Mouse (Mus musculus) bone marrow, adult 2 months (tissue): Measurements from ENCODE around the gene Zpbp2. TPM values are rescaled to one million over a fixed set of nuclear protein-coding genes. Genes with fewer than 3 reads are reported as not detected.
A peak's percentile ranks its signal among the peaks of the same experiment; 100 is the strongest.

Source experiments
- H3K27ac ChIP-seq: fragments of 200-500 bp; 2 replicates; pipeline ENCODE4 v1.5.1; 2012; ENCODE audit warnings: low read depth, mild to moderate bottlenecking, control low read depth, inconsistent platforms, low read length; ENCODE audit not compliant: control insufficient read depth, poor library complexity, insufficient read depth
- H3K4me1 ChIP-seq: fragments of 200-500 bp; 2 replicates; pipeline ENCODE4 v1.6.1; 2011; ENCODE audit warnings: low read length; ENCODE audit not compliant: control insufficient read depth, insufficient read depth
- H3K4me3 ChIP-seq: fragments of 200-500 bp; replicated peaks from 2 replicates; pipeline ENCODE3; 2011; ENCODE audit warnings: mild to moderate bottlenecking, low read depth, low read length, control low read depth; ENCODE audit not compliant: control insufficient read depth
- CTCF ChIP-seq: fragments of 200-500 bp; IDR thresholded peaks from 2 replicates; pipeline ENCODE4 v1.5.1; 2011; ENCODE audit warnings: low read length, control low read depth; ENCODE audit not compliant: control insufficient read depth, insufficient read depth
- POLR2A ChIP-seq: fragments of 200-500 bp; IDR thresholded peaks from 2 replicates; pipeline ENCODE4 v1.6.1; 2011; ENCODE audit warnings: low read depth, mild to moderate bottlenecking, control low read depth, low read length, borderline replicate concordance; ENCODE audit not compliant: control insufficient read depth
- WGBS: fragments of 180-500 bp; shearing (Covaris S2); methylation state at CpG from one replicate; pipeline ENCODE4 v1.1.7; 2018; 5-methylcytosine and 5-hydroxymethylcytosine counted together
- polyA plus RNA-seq: library from polyadenylated mRNA; stranded (reverse); fragments of >200 nt; gene quantifications from 2 replicates; pipeline ENCODE4 v1.2.4, GENCODE M21; 2011; ENCODE audit warnings: low replicate concordance; ENCODE audit not compliant: missing spikeins, insufficient read depth, insufficient read length

Gene Zpbp2
- polyA plus RNA-seq, 1 experiment = 6.5 TPM

DNA sequence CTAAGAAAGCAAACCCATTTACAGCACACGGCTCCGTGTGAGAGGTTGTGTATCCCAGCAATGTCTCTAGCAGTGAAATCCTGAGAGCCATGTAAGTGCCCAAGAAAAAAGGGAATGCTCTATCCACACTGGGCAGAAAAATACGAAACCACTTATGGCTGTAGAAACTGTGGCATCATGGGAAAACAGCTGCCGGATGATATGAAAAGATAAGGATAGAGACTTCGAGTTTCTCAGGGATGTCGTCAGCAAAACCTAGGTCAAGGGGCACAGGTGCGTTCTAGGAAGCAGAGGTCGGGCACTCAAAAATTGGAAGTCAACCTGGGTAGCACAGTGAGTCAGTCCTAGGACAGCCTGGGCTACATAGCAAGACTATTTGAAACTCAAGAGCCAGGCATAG is 38.4 kb downstream of the Zpbp2 start:
- WGBS = 78% methylated on average over 8 of the region's 8 CpGs
- Histone ChIP-seq H3K4me1 (peaks cover 4% of the 10 kb centered on the region), H3K27ac (no peak overlapping the region), H3K4me3 (no peak overlapping the region)
- TF ChIP-seq CTCF (no peak), POLR2A (no peak)

DNA sequence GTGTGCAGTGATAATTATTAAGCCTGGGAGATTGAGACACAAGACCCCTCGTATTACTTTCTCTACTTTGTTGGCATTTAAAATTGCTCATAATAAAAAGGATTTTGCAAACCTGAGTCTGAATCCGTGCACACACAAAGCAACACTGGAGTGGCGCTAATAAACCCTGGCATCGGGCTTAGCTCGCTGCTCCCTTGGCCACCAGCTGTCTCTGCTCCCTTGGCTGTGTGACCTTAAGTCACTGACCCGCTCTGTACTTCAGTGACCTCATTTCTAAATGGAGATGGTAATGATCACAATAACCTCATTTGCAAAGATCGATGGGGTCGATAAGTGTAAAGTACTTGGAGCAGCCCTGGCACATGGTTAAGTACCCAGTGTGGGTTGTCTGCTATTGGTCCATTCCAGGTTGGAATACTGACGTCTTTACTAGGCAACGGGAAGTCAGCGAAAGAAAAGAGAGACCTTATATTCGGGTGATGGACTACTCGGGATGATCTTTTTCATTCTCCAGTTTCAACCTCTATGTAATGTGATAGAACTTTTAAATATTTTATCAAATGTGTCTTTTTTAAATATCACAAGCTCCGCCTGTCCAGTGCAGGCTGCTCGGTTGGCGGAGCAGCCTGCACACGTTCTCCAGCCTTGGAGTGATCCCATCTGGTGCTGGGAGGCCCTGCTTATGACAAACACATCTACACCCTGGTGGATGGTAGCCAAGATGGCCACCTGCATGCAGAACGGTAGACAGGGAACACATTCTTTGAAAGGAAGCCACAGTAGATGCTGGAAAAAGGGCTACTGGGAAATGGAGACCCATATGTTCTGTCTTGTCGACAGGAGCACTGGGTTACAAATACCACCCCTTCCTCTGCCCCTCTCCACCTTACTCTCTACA is 39.9 kb downstream of the Zpbp2 start:
- Histone ChIP-seq H3K27ac (no peak overlapping the region), H3K4me3 (no peak overlapping the region), H3K4me1 (peaks cover 4% of the 10 kb centered on the region)
- 79% methylated on average over 19 of the region's 19 CpGs for WGBS
- no peak for TF ChIP-seq CTCF
- TF ChIP-seq POLR2A = no peak

DNA sequence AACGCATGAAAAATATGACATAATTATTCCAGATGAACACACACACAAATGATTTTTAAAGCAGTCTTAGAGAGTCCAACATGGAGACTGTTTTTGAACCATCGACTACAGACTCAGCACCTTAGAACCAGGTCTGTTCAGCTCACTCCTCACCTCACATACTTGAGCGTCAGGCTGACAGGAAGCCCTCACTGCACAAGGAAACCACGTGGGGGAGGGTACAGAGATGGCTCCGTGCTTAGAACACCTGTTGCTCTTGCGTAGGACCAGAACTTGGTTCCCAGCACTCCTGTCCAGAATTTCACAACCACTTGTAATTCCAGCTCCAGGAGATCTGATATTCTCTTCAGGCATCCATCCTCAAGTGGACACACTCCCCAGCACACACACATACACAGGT is 44.1 kb downstream of the Zpbp2 start:
- WGBS = 42% methylated on average over 6 of the region's 6 CpGs
- no peak overlapping the region for H3K27ac ChIP-seq
- no peaks in the 10 kb centered on the region; the same call in 1 of the 2 replicates for H3K4me1 ChIP-seq
- H3K4me3 ChIP-seq = no peak overlapping the region
- no peak for TF ChIP-seq CTCF
- no peak for TF ChIP-seq POLR2A

DNA sequence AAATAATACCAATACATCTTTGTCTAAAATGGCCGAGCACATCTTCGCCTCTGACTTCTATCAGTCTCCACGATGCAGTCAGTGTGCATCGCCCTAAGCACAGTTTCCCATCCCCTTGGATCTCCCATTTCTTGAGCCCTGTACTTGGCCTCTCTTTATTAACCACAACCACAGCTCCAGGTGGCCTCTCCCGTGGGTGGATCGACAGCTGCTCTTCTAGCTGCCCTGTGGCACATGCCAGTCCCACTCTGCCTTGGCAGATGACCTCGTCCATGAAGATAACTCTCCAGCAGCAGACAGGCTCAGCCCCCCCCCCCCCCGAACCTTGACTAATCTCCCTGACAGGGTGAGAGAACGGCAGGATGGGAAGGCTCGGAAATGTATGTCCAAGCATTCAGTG is 44.6 kb downstream of the Zpbp2 start:
- Histone ChIP-seq H3K4me3 (no peak overlapping the region), H3K4me1 (no peaks in the 10 kb centered on the region; the same call in 1 of the 2 replicates), H3K27ac (no peak overlapping the region)
- no peak for TF ChIP-seq CTCF
- WGBS = 59% methylated on average over 10 of the region's 10 CpGs

DNA sequence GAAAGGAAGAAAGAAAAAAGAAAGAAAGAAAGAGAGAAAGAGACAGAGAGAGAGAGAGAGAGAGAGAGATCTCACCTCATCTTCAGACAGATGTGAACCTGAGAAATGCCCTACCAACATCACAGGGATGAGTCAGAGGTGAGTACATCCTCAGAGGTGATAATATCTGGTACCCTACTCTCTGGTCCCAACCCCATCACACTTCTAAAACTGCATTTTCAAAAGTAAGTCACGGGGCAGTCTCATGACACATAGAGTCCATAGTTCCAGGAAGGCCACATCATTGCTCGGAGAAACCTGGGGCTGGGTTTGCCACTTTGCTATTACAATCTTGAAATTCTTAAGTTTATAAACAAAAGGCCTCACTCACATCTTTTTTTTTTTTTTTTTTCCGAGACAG is 45.1 kb downstream of the Zpbp2 start:
- H3K4me1 ChIP-seq = no peaks in the 10 kb centered on the region; the same call in 1 of the 2 replicates
- H3K4me3 ChIP-seq = no peak overlapping the region
- no peak for TF ChIP-seq POLR2A
- TF ChIP-seq CTCF = no peak
- WGBS = 76% methylated on average over 3 of the region's 3 CpGs
- H3K27ac ChIP-seq = no peak overlapping the region

DNA sequence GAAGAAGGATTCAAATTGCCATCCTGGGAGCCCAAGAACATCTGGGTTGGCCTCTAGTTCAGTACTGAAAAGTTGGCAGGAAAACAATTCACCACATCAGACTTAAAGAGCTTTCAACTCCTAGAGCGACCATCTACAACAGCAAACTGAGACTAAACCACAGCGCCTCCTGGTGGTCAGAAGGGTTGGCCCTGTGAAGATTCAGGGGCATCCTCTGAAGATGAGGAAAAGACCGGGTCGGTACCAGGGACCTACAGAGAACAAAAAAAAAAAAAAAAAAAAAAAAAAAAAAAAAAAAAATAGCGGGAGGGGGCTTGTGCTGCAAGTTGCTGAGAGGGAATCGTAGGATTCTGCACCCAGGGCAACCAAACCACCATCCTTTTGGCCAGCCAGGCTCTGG is 46.5 kb downstream of the Zpbp2 start:
- TF ChIP-seq CTCF = peak; percentile 83
- no peak for TF ChIP-seq POLR2A
- Histone ChIP-seq H3K4me1 (no peaks in the 10 kb centered on the region; the same call in 1 of the 2 replicates), H3K4me3 (no peak overlapping the region), H3K27ac (no peak overlapping the region)
- 21% methylated on average over 5 of the region's 6 CpGs for WGBS

DNA sequence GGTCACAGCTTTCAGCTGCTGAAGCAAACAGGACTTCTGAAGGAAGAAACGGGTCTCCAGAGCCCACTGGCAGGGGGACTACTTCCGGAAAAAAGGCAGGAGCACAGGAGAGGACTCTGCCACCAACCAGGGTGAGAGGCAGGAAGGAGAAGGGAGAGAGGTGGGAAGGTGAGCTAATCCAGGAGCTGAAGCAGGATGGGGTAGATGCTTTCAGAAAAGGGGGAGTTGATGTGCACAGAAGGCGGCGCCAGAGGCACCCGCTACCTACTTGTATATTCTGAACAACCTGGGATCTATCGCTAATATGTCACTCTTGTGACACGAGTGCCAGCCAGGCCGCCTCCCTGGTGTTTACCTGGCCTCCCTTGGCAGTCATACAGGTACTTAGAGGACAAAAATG is 47.1 kb downstream of the Zpbp2 start, which contains the start of gene Lrrc3c:
Gene Lrrc3c, plus strand, starts transcription at position 301 of the 400 bp plus-strand sequence.
- Histone ChIP-seq H3K4me3 (no peak within 1 kb of the TSS), H3K4me1 (no peaks in the 10 kb centered on the region; the same call in 1 of the 2 replicates), H3K27ac (no peak within 1 kb of the TSS; the same call in 1 of the 2 replicates)
- no peak for TF ChIP-seq CTCF
- no peak for TF ChIP-seq POLR2A
- 83% methylated on average over 8 of the region's 8 CpGs for WGBS

DNA sequence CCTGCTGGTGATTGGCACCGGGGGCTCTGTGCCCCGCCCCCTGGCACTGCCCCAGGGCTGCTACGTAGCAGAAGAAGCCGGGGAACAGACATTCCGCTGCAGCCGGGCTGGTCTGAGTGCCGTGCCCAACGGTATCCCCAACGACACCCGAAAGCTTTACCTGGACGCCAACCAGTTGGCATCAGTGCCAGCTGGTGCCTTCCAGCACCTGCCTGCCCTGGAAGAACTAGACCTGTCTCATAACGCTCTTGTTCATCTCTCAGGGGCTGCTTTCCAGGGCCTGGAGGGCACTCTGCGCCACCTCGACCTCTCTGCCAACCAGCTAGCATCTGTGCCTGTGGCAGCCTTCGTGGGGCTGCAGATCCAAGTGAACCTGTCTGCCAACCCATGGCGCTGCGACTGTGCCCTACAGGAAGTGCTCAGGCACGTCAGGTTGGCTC is 48.0 kb downstream of the Zpbp2 start:
- no peaks in the 10 kb centered on the region; the same call in 1 of the 2 replicates for H3K4me1 ChIP-seq
- TF ChIP-seq CTCF (no peak), POLR2A (no peak)
- no peak overlapping the region; the same call in 1 of the 2 replicates for H3K27ac ChIP-seq
- H3K4me3 ChIP-seq = no peak overlapping the region
- 58% methylated on average over 18 of the region's 18 CpGs for WGBS
